Mouse (Mus musculus): Measurements from ENCODE around the gene Cyp17a1. TPM values are rescaled to one million over a fixed set of nuclear protein-coding genes. Genes with fewer than 3 reads are reported as not detected.

Cyp17a1 gene
- polyA plus RNA-seq, 1 experiment: not detected

- Histone ChIP-seq H3K27ac (ENCODE audit: control insufficient read depth, insufficient read depth, low read depth, low read length, poor library complexity) (no peak overlapping the region), H3K4me1 (ENCODE audit: control insufficient read depth, insufficient read depth, low read length) (peaks cover 1% of the 10 kb centered on the region), H3K4me3 (replicated peaks; ENCODE audit: control insufficient read depth, low read depth, low read length) (no peak overlapping the region)
- 88% methylated on average over 10 of the region's 10 CpGs for WGBS
- no peak for TF ChIP-seq CTCF (IDR thresholded peaks at IDR 0.05; ENCODE audit: control insufficient read depth, insufficient read depth, low read length)
- no peak for TF ChIP-seq POLR2A (IDR thresholded peaks at IDR 0.05; ENCODE audit: borderline replicate concordance, control insufficient read depth, low read depth, low read length)
Measured at GRCm38 (mm10) chr19:46644343-46644792, 28.6 kb downstream of the Cyp17a1 start.

GRCm38 (mm10) chr19:46643236-46643635 is 29.7 kb downstream of the Cyp17a1 start:
- Histone ChIP-seq H3K4me3 (replicated peaks; ENCODE audit: control insufficient read depth, low read depth, low read length) (no peak overlapping the region), H3K27ac (ENCODE audit: control insufficient read depth, insufficient read depth, low read depth, low read length, poor library complexity) (no peak overlapping the region), H3K4me1 (ENCODE audit: control insufficient read depth, insufficient read depth, low read length) (peaks cover 1% of the 10 kb centered on the region)
- WGBS: 71% methylated on average over 5 of the region's 5 CpGs
- no peak for TF ChIP-seq POLR2A (IDR thresholded peaks at IDR 0.05; ENCODE audit: borderline replicate concordance, control insufficient read depth, low read depth, low read length)
- TF ChIP-seq CTCF (IDR thresholded peaks at IDR 0.05; ENCODE audit: control insufficient read depth, insufficient read depth, low read length): no peak

- WGBS: 87% methylated on average over 22 of the region's 22 CpGs
- Histone ChIP-seq H3K4me1 (ENCODE audit: control insufficient read depth, insufficient read depth, low read length) (peaks cover 1% of the 10 kb centered on the region), H3K4me3 (replicated peaks; ENCODE audit: control insufficient read depth, low read depth, low read length) (no peak overlapping the region), H3K27ac (ENCODE audit: control insufficient read depth, insufficient read depth, low read depth, low read length, poor library complexity) (no peak overlapping the region)
- no peak for TF ChIP-seq POLR2A (IDR thresholded peaks at IDR 0.05; ENCODE audit: borderline replicate concordance, control insufficient read depth, low read depth, low read length)
- TF ChIP-seq CTCF (IDR thresholded peaks at IDR 0.05; ENCODE audit: control insufficient read depth, insufficient read depth, low read length): no peak
Measured at GRCm38 (mm10) chr19:46642136-46642753, 30.7 kb downstream of the Cyp17a1 start.

GRCm38 (mm10) chr19:46641420-46642085 is 31.4 kb downstream of the Cyp17a1 start:
- Histone ChIP-seq H3K4me3 (replicated peaks; ENCODE audit: control insufficient read depth, low read depth, low read length) (no peak overlapping the region), H3K4me1 (ENCODE audit: control insufficient read depth, insufficient read depth, low read length) (peaks cover 1% of the 10 kb centered on the region), H3K27ac (ENCODE audit: control insufficient read depth, insufficient read depth, low read depth, low read length, poor library complexity) (no peak overlapping the region)
- WGBS: 54% methylated on average over 19 of the region's 19 CpGs
- no peak for TF ChIP-seq POLR2A (IDR thresholded peaks at IDR 0.05; ENCODE audit: borderline replicate concordance, control insufficient read depth, low read depth, low read length)
- TF ChIP-seq CTCF (IDR thresholded peaks at IDR 0.05; ENCODE audit: control insufficient read depth, insufficient read depth, low read length): no peak

- WGBS: 80% methylated on average over 8 of the region's 8 CpGs
- H3K4me3 ChIP-seq (replicated peaks; ENCODE audit: control insufficient read depth, low read depth, low read length): no peak overlapping the region
- no peak for TF ChIP-seq POLR2A (IDR thresholded peaks at IDR 0.05; ENCODE audit: borderline replicate concordance, control insufficient read depth, low read depth, low read length)
- no peak for TF ChIP-seq CTCF (IDR thresholded peaks at IDR 0.05; ENCODE audit: control insufficient read depth, insufficient read depth, low read length)
- H3K4me1 ChIP-seq (ENCODE audit: control insufficient read depth, insufficient read depth, low read length): peaks cover 1% of the 10 kb centered on the region
- no peak overlapping the region for H3K27ac ChIP-seq (ENCODE audit: control insufficient read depth, insufficient read depth, low read depth, low read length, poor library complexity)
Measured at GRCm38 (mm10) chr19:46640780-46641179, 32.2 kb downstream of the Cyp17a1 start.

- 71% methylated on average over 14 of the region's 14 CpGs for WGBS
- H3K4me1 ChIP-seq (ENCODE audit: control insufficient read depth, insufficient read depth, low read length): peaks cover 1% of the 10 kb centered on the region
- no peak overlapping the region for H3K27ac ChIP-seq (ENCODE audit: control insufficient read depth, insufficient read depth, low read depth, low read length, poor library complexity)
- no peak overlapping the region for H3K4me3 ChIP-seq (replicated peaks; ENCODE audit: control insufficient read depth, low read depth, low read length)
- no peak for TF ChIP-seq POLR2A (IDR thresholded peaks at IDR 0.05; ENCODE audit: borderline replicate concordance, control insufficient read depth, low read depth, low read length)
- TF ChIP-seq CTCF (IDR thresholded peaks at IDR 0.05; ENCODE audit: control insufficient read depth, insufficient read depth, low read length): no peak
Measured at GRCm38 (mm10) chr19:46639496-46639895, 33.5 kb downstream of the Cyp17a1 start.

GRCm38 (mm10) chr19:46639053-46639452 is 33.9 kb downstream of the Cyp17a1 start:
- Histone ChIP-seq H3K4me3 (replicated peaks; ENCODE audit: control insufficient read depth, low read depth, low read length) (no peak overlapping the region), H3K4me1 (ENCODE audit: control insufficient read depth, insufficient read depth, low read length) (peaks cover 1% of the 10 kb centered on the region), H3K27ac (ENCODE audit: control insufficient read depth, insufficient read depth, low read depth, low read length, poor library complexity) (no peak overlapping the region)
- no peak for TF ChIP-seq CTCF (IDR thresholded peaks at IDR 0.05; ENCODE audit: control insufficient read depth, insufficient read depth, low read length)
- TF ChIP-seq POLR2A (IDR thresholded peaks at IDR 0.05; ENCODE audit: borderline replicate concordance, control insufficient read depth, low read depth, low read length): no peak

- Histone ChIP-seq H3K4me1 (ENCODE audit: control insufficient read depth, insufficient read depth, low read length) (no peaks in the 10 kb centered on the region; the same call in 1 of the 2 replicates), H3K27ac (ENCODE audit: control insufficient read depth, insufficient read depth, low read depth, low read length, poor library complexity) (no peak overlapping the region), H3K4me3 (replicated peaks; ENCODE audit: control insufficient read depth, low read depth, low read length) (no peak overlapping the region)
- 78% methylated on average over 6 of the region's 6 CpGs for WGBS
- TF ChIP-seq CTCF (IDR thresholded peaks at IDR 0.05; ENCODE audit: control insufficient read depth, insufficient read depth, low read length) (no peak), POLR2A (IDR thresholded peaks at IDR 0.05; ENCODE audit: borderline replicate concordance, control insufficient read depth, low read depth, low read length) (no peak)
Measured at GRCm38 (mm10) chr19:46637598-46637997, 35.4 kb downstream of the Cyp17a1 start.
